Mouse (Mus musculus) neural tube, embryonic 10.5 days (tissue): ENCODE results near the gene Fbxo4.
A peak's percentile ranks its signal among the peaks of the same experiment; 100 is the strongest.

Experiments used
- DNase-seq: peaks from one replicate; pipeline ENCODE4 v3.0.0-alpha.2; 2017; ENCODE audit warnings: low spot score; ENCODE audit errors: extremely low spot score

Gene Fbxo4

GRCm38 (mm10) chr15:3979061-3979848, at the start of gene Fbxo4:
Gene Fbxo4, minus strand, starts transcription at chr15:3979573.
- DNase-seq: peak; percentile 80

- no peak for DNase-seq
Observed at GRCm38 (mm10) chr15:4028960-4029359, 49.6 kb upstream of the Fbxo4 start.

DNA sequence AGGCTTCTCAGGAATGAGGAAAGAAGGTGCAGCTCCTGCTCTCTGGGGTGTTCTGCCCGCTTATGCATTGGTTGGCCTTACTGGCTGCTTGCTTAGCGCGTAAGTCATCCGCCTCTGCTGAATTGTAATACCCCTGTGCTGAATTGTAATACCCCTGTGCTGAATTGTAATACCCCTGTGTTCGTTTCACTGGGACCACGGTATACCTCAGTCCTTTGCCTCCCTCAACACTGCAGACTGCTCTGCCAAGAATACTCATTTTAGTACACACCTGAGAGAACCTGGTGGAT, 49.0 kb upstream of the Fbxo4 start:
- DNase-seq: no peak

- DNase-seq: no peak
Observed at GRCm38 (mm10) chr15:4027671-4028410, 48.5 kb upstream of the Fbxo4 start.

- DNase-seq: peak; percentile 85
Observed at GRCm38 (mm10) chr15:4026831-4027584, 47.6 kb upstream of the Fbxo4 start.

GRCm38 (mm10) chr15:4026231-4026773, 46.9 kb upstream of the Fbxo4 start, which contains the start of gene Oxct1:
Gene Oxct1, plus strand, starts transcription at chr15:4026383.
- DNase-seq: no peak

GRCm38 (mm10) chr15:4025508-4025904, 46.1 kb upstream of the Fbxo4 start:
- DNase-seq: no peak

DNA sequence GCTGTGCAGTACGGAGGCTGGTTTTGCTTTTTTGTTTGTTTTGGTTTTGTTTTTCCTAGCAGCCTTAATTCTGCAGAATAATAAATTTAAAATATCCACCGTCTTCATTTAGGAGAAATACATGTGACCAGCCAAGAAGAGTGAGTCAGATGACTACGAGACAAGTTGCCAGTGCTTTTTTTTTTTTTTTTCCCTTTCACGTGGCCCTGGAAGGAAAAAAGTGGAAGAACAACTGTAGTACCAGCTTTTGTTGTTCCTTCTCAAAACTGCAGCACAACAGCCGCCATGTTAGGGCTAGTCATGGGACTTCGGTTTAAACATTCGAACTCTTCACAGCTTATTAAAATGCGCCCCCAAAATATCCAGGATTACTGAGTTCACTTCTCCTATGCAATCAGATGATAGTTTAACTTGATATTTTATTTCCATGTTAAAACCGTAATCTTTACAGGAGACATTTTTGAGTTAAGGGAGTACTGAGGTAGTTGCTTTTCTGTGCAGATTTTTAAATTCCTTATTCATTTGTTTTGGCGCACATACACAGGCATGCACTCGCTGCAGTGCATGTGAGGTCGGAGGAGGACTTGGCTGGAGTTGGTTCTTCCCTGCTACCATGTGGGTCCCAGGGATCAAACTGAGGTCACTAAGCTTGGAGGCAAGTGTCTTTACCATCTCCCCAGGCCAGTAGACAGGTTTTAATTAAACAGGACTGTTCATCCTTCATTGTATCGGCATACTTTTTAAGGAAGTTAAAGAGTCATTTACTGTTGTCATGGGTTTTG, 45.5 kb upstream of the Fbxo4 start:
- no peak for DNase-seq

DNA sequence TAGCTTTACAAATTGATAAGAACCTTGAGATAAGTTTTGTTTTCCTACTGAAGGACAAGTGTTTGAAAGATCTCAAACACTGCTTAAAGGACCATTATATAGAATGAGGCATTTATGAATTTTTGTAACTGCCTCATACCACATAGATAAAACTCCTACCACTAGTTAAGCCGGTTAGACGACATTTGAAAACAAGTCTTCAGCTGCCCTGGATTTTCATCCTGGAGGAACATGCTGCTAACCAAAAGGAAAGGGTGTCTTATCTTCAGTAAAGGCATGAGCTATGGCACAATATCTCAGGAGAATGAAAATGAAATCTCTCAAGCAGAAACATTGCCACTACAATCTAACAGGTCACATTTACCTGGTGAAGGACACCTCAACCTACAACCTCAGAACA, 44.4 kb upstream of the Fbxo4 start:
- no peak for DNase-seq

GRCm38 (mm10) chr15:4020711-4021110, 41.3 kb upstream of the Fbxo4 start:
- DNase-seq: no peak

DNA sequence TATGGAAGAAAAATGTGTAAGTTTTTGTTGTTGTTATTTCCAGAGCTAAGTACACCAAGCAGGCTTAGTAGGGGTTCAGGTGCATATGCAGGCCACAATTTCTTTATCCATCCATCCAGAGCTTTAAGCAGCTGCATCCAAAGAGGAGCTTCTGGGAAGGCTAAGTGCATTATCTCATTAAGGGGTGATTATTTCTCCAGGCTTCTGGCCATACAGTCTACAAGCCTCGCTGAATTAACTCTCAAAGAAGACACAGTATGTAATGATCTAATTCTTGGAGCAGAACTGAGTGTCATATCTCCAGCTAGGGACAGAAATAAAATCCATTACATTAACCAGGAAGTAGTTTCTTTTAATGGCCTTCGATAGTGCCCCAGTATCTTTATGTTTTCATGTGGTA, 34.5 kb upstream of the Fbxo4 start:
- no peak for DNase-seq

- no peak for DNase-seq
Observed at GRCm38 (mm10) chr15:4000536-4000935, 21.2 kb upstream of the Fbxo4 start.

- DNase-seq: no peak
Observed at GRCm38 (mm10) chr15:3999144-3999543, 19.8 kb upstream of the Fbxo4 start.

DNA sequence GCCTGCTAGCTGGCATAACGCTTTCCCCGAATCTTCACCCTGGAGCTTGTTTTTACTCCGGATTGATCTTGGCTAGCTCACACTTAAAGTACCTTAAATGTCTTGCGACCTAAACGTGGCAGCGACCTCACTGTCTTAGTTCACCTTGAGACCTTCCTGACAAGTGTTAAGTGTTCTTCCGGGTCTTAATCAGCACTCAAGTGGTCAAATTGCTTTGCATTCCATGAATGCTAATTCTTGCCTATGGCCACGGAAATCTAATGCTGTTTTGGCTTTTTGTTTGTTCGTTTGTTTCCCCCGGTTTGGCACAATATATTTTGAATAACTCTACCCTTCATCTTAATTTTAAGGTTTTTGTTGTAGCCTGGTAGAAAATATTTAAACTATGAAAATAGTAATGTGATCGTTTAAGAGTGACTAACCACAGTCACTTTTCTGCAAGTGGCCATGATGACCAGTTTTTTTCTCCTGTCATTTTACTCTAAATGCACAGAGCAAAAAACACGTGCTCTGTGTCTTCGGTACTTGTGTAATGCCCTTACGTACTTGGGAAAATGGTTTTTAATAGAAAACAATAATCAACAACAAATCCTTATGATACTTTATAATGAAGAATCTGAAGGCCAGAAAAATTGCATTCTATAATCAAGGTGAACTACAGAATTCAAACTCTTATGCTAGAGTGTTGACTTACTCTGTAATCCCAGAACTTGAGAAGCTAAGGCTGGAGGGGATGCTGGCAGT, 17.1 kb upstream of the Fbxo4 start:
- no peak for DNase-seq

GRCm38 (mm10) chr15:3995448-3996266, 16.3 kb upstream of the Fbxo4 start, which contains the start of gene AW549877:
Gene AW549877, minus strand, starts transcription at chr15:3995744.
- DNase-seq: peak; percentile 96

- DNase-seq: no peak
Observed at GRCm38 (mm10) chr15:3994852-3995447, 15.6 kb upstream of the Fbxo4 start.

GRCm38 (mm10) chr15:3987981-3988380, 8.6 kb upstream of the Fbxo4 start:
- no peak for DNase-seq

GRCm38 (mm10) chr15:3984876-3985275, 5.5 kb upstream of the Fbxo4 start:
- no peak for DNase-seq

DNA sequence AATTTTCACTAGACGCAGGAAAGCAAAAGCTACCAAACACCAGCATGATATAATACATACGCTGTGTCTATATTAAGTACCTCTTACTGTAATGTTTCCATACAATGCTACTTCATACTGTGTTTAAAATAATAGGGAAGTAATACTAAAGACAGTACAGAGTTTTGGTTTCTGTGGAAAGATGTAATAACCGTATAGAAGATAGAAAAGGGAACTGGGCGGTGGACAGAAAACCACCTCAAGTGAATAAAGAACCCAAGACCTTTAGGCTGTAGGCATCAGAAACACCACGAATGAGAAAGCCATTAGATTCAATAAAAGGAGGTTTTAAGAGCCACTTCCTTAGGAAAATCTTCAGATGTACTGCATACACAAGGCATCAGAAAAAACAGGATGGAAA, 3.4 kb upstream of the Fbxo4 start:
- no peak for DNase-seq
